Mouse (Mus musculus) adrenal gland, adult 18-20 months (tissue): ENCODE data around the gene B4galnt2. TPM values are rescaled to one million over a fixed set of nuclear protein-coding genes. Genes with fewer than 3 reads are reported as not detected.
"Not testable (repeated sequence)": the region's sequence is repeated elsewhere in the genome, so short reads cannot be mapped to it uniquely, and the experiment has no call there.

Experiments
- DNase-seq, 2 experiments: peaks; one replicate each; pipeline ENCODE4 v3.0.0; 2021 to 2022; ENCODE audit warnings: low spot score in 2 of 2
- total RNA-seq, 2 experiments: library from RNA; stranded (reverse); gene quantifications; 1 replicate in 1 of 2; 2 replicates in 1 of 2; pipeline ENCODE4 v1.2.3; 2021

B4galnt2 gene
- total RNA-seq, 2 experiments from 2014 or later: not detected

- no peak for DNase-seq
Measured at GRCm38 (mm10) chr11:95904290-95904689, 10.4 kb downstream of the B4galnt2 start.

DNA sequence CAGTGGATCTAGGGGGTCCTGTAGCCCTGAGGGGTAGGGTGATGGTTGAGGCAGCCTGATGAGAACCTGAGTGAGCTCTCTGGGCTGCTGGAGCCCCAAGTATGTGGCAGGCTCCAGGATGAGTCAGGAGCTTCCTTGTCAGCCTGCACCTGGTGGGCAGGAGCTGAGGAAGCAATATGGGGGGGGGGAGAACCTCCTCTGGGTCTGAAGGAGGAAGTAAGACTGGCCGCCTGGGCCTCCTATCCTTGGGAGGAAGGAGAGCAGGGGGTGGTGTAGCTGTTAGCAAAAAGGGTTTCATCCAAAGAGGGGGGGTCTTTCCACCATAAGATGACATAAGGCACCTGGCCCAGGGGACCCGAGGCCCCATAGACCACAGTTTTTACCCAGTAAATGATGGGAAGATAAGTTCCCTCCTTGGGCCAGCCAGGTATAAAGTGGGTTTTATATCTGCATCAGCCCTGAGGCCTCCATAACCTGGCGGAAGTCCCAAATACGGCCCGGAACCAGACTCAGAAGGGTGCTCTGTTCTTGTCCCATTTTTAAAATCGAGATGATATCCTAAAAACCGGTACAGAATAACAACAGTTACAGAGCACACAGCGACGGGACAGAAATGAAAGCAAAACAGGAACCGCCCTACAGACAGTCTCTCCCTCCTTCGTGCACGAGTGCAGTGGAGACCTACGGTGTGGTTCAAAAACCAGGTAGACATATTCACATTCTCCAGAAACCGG lies 18.1 kb downstream of the B4galnt2 start:
- no peak for DNase-seq

- DNase-seq: no peak
Measured at GRCm38 (mm10) chr11:95890462-95891051, 24.1 kb downstream of the B4galnt2 start.

GRCm38 (mm10) chr11:95879861-95880260 lies 34.8 kb downstream of the B4galnt2 start:
- not testable (repeated sequence) for DNase-seq

GRCm38 (mm10) chr11:95876296-95876695 lies 38.4 kb downstream of the B4galnt2 start:
- DNase-seq: peak; percentile 43 to 66

- DNase-seq: no peak
Measured at GRCm38 (mm10) chr11:95875804-95876203, 38.9 kb downstream of the B4galnt2 start.

- no peak for DNase-seq
Measured at GRCm38 (mm10) chr11:95869918-95870470, 44.7 kb downstream of the B4galnt2 start.

GRCm38 (mm10) chr11:95869442-95869841 lies 45.2 kb downstream of the B4galnt2 start:
- no peak for DNase-seq

GRCm38 (mm10) chr11:95861397-95861796 lies 53.3 kb downstream of the B4galnt2 start:
- DNase-seq: no peak

DNA sequence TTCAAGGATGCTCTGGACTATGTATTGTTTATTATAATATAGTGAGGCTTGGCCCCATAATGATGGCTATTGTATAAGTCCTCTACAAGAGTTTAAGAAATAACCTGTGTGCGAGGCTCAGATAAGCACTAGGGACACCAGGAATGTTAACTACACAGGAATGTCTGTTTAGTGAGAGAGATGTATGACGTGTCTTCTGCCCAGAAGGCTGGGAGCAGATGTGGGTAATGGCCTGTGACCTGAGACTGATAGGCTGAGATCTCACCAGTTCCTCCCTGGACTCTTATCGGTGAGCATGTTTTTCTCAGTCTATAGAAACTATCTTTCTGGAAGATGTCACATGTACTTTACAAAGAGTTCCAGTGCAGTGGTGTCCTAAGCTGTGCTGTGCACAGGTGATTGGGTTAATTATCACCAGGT lies 54.6 kb downstream of the B4galnt2 start:
- DNase-seq: no peak

- peak in 1 of 2 experiments; percentile 81 for DNase-seq
Measured at GRCm38 (mm10) chr11:95859468-95859855, 55.2 kb downstream of the B4galnt2 start.

DNA sequence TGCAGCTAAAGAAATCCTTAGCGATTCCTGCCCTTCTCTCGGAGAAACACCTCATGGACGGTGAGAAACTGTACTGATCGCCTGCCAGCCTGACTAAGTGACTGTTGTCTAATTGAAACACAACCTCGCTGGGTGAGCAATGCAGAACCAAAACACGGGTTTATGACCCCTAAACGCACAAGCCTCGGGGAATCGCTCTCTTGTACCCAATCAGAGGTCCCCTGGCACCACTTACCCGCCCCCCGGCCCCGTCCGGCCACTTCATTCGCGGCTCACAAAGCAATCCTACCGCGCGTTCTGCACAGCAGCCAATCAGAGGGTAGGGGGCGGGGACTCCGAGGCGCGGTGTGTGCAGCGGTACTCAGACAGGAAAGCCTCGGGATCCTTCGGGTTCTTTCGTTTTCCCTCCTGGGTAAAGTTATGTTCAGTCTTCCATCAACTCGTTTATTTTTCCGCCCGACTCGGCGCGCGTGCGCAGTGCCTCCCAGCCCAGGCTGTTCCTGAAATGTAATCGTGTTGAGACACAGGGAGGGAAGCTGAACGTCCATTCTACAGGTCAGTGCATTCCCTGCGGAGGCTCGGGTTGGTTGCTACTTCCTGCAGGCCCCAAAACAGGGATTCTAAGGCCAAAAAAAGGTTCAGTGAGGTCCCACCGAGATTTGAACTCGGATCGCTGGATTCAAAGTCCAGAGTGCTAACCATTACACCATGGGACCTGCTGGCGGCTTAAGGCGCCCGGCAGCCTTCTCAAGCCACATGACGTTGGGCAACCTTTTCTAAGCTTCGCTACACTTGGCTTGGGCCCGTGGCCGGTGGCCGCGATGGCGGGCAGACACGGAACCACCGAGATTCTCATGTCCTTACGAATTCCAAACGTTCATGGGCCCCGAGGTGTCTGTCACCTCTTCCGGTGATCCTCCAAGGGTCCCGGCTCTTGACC lies 55.9 kb downstream of the B4galnt2 start:
- DNase-seq: peak; percentile 98 to 99

- DNase-seq: no peak
Measured at GRCm38 (mm10) chr11:95857716-95858527, 56.8 kb downstream of the B4galnt2 start.

DNA sequence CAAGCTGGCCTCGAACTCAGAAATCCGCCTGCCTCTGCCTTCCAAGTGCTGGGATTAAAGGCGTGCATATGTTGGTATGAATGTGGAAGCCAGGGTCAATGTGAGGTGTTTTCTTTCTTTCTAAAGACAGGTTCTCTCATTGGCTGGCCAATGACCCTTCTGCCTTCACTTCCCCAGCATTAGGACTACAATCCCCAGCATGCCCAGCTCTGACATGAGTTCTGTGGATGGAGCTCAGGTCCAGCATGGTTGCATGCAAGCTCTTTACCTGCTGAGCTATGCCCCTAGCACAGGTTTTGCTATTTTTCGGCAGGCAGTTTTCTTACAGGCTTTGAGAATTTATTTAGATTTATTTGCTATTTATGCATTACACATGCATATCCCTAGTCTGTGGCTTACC lies 57.4 kb downstream of the B4galnt2 start:
- no peak for DNase-seq

GRCm38 (mm10) chr11:95853684-95854083 lies 61.0 kb downstream of the B4galnt2 start:
- DNase-seq: peak; percentile 62 to 69

DNA sequence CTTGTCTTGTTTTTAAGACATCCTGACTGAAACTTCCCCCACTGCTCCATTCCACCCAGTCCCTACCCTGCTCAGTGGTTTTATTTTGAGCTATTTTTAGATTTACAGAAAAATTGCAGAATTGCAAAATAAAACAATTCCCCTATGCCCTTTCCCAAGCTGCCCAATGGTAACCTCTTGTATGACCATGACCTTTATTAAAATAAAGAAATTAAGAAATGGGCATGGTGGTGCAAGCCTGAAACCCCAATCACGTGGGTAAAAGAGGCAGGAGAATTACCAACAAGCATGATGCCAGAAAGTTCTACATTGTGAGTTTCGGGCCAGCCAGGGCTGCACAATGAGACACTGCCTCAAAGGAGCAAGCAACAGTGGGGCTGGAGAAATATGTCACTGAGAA lies 63.8 kb downstream of the B4galnt2 start:
- no peak for DNase-seq

GRCm38 (mm10) chr11:95844935-95845334 lies 69.8 kb downstream of the B4galnt2 start:
- DNase-seq: no peak

DNA sequence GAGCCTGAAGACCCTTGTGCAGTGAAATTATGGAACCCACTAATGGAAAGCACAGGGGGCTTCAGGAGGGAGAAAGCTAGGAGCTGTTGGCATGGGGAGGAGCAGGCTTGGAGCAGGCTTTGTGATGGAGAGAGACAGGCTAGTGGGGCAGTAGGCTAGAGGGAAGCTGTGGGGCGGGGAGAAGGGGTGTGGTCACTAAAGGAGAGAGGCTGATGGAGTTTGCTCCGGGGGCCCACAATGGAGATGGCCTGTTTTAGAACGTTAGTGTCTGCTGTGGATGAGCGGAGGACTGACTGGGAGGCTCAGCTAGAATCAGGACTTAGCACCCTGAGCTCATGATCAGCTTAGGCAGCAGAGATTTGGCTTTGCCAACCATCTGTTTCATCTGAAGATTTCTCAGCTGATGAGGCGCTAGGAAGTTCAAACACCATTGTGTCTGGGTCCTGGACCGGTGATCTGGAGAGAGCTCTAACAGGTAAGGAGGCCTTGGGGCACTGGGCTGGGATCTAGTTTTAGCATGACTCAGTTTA lies 71.2 kb downstream of the B4galnt2 start:
- no peak for DNase-seq

DNA sequence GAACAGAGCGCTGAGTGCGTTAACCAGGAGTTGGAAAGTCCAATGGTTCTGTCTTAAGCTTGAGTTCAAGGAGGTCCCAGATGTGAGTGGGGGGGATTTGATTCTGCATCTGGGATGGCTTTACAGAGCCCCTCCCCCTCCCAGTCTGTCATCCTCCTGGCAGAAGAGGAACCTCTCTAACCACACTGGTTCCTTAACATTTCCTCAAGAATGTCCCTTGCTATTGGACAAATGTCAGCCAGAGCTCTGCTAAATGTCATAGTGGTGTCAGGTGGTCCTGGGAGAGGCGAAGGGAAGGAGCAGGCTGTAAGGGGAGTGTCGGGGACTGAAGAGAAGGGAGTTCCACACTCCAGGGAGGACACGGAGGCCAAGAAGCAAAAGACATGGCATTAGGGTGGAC lies 71.7 kb downstream of the B4galnt2 start:
- DNase-seq: no peak

DNA sequence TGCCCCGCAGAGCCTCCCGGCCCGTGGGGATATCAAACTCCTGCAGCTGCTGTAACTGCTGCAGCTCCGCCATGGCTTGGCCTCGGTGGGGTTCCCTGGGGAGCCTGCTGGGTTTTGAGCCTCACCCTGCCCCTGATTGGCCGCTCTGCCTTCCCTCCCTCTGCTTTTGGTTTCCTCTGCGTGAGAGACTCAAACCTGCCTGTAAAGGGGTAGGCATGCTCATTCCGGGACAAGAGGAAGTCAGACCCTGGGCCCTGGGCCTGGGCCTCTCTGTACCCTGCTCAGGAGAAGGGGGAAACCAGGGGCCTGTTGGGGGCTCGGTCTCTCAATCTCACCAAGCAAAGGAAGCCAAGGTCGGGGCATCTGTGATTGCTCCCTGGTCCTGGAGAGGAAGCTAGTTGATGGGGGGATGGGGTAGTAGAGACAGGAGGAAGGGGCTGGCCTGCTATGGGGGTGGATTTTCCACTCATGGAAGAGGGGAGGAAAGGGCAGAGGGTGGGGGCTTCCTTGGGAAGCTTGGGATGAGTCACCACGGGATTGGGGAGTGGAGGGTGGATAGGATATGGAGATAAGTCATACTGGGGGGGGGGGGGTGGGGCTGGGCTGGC lies 72.5 kb downstream of the B4galnt2 start, which contains the start of gene Abi3:
Gene Abi3, minus strand, starts transcription at position 403 of the 608 bp plus-strand sequence.
- DNase-seq: no peak
